Mouse (Mus musculus) subcutaneous adipose tissue, adult 2 months (tissue): ENCODE results near the gene 1110057P08Rik. TPM values are rescaled to one million over a fixed set of nuclear protein-coding genes. Genes with fewer than 3 reads are reported as not detected.

Source experiments
- polyA plus RNA-seq: library from polyadenylated mRNA; depleted of rRNA; stranded (reverse); fragments of >200 nt; gene quantifications from 2 replicates; pipeline ENCODE4 v1.2.3, GENCODE M21; 2012; ENCODE audit warnings: low replicate concordance; rRNA removed

Gene 1110057P08Rik
- polyA plus RNA-seq: not detected in 2 replicates

GRCm38 (mm10) chr16:89174435-89174834 is at the start of gene 1110057P08Rik:
1110057P08Rik (plus strand) TSS chr16:89174735.

GRCm38 (mm10) chr16:89140551-89140950 is 34.0 kb upstream of the 1110057P08Rik start, which contains the start of gene Gm6358:
Gm6358 (plus strand) TSS chr16:89140851.

GRCm38 (mm10) chr16:89150786-89151185 is 23.7 kb upstream of the 1110057P08Rik start, which contains the start of gene Gm10061:
Gm10061 (plus strand) TSS chr16:89151086.

GRCm38 (mm10) chr16:89157652-89158051 is 16.9 kb upstream of the 1110057P08Rik start, which contains the start of gene Gm9789:
Gm9789 (plus strand) TSS chr16:89157952.

GRCm38 (mm10) chr16:89169190-89169589 is 5.3 kb upstream of the 1110057P08Rik start, which contains the start of gene Gm7735:
Gm7735 (plus strand) TSS chr16:89169490.

GRCm38 (mm10) chr16:89205561-89205960 is 31.0 kb downstream of the 1110057P08Rik start, which contains the start of gene Krtap20-2:
Krtap20-2 (plus strand) TSS chr16:89205861.

Other genes with a start within 250 kb of the 1110057P08Rik start
- not detected in 2 replicates for gene Krtap19-9b, start 242.5 kb upstream of the 1110057P08Rik start, polyA plus RNA-seq
- gene Krtap16-3, start 211.9 kb upstream of the 1110057P08Rik start, polyA plus RNA-seq: not detected in 2 replicates
- not detected in 2 replicates for gene Krtap22-2, start 164.0 kb upstream of the 1110057P08Rik start, polyA plus RNA-seq
- gene Gm10229, start 159.5 kb upstream of the 1110057P08Rik start, polyA plus RNA-seq: not detected in 2 replicates
- gene Krtap6-1, start 143.0 kb upstream of the 1110057P08Rik start, polyA plus RNA-seq: not detected in 2 replicates
- not detected in 2 replicates for gene Gm10228, start 133.3 kb upstream of the 1110057P08Rik start, polyA plus RNA-seq
- gene Krtap6-5, start 126.9 kb upstream of the 1110057P08Rik start, polyA plus RNA-seq: not detected in 2 replicates
- gene 1110025L11Rik, start 110.7 kb upstream of the 1110057P08Rik start, polyA plus RNA-seq: not detected in 2 replicates
- gene Krtap6-3, start 90.7 kb upstream of the 1110057P08Rik start, polyA plus RNA-seq: not detected in 2 replicates
- gene Gm6358, start 33.9 kb upstream of the 1110057P08Rik start, polyA plus RNA-seq: not detected in 2 replicates
- gene Gm10061, start 23.6 kb upstream of the 1110057P08Rik start, polyA plus RNA-seq: not detected in 2 replicates
- gene Gm9789, start 16.8 kb upstream of the 1110057P08Rik start, polyA plus RNA-seq: not detected in 2 replicates
- gene Gm7735, start 5.2 kb upstream of the 1110057P08Rik start, polyA plus RNA-seq: not detected in 2 replicates
- gene Krtap20-2, start 31.1 kb downstream of the 1110057P08Rik start, polyA plus RNA-seq: not detected in 2 replicates
- gene Krtap21-1, start 229.1 kb downstream of the 1110057P08Rik start, polyA plus RNA-seq: not detected in 2 replicates
- not detected in 2 replicates for gene Krtap6-2, start 245.4 kb downstream of the 1110057P08Rik start, polyA plus RNA-seq